Mouse (Mus musculus): ENCODE measurements around the gene Hps4. TPM values are rescaled to one million over a fixed set of nuclear protein-coding genes. Genes with fewer than 3 reads are reported as not detected.

The Hps4 gene
- polyA plus RNA-seq, 1 experiment: 43.5 TPM

- no peaks in the 10 kb centered on the region for H3K27me3 ChIP-seq (replicated peaks; ENCODE audit: control insufficient read depth, insufficient read depth, low read length)
- peaks cover 14% of the 10 kb centered on the region for H3K4me1 ChIP-seq (ENCODE audit: control insufficient read depth, insufficient read depth, low read length)
- TF ChIP-seq POLR2A (IDR thresholded peaks at IDR 0.05; ENCODE audit: low read depth, low read length) (no peak), CTCF (conservative IDR thresholded peaks at IDR 0.05; ENCODE audit: insufficient read depth, insufficient read length, low read depth, low read length) (no peak)
- no peaks in the 10 kb centered on the region for H3K36me3 ChIP-seq (ENCODE audit: control insufficient read depth, insufficient read depth, low read length)
- DNase-seq: peak; percentile 84
- H3K4me3 ChIP-seq (ENCODE audit: insufficient read depth, low read depth, low read length): no peak overlapping the region
- H3K27ac ChIP-seq (ENCODE audit: insufficient read depth, low read depth, low read length): peak overlapping the region; percentile 42
- WGBS: 73% methylated on average over 12 of the region's 12 CpGs
These were observed 44.5 kb upstream of the Hps4 start for GRCm38 (mm10) chr5:112298226-112298988.

- Histone ChIP-seq H3K4me3 (ENCODE audit: insufficient read depth, low read depth, low read length) (no peak overlapping the region), H3K27ac (ENCODE audit: insufficient read depth, low read depth, low read length) (no peak overlapping the region), H3K36me3 (ENCODE audit: control insufficient read depth, insufficient read depth, low read length) (no peaks in the 10 kb centered on the region), H3K27me3 (replicated peaks; ENCODE audit: control insufficient read depth, insufficient read depth, low read length) (no peaks in the 10 kb centered on the region), H3K4me1 (ENCODE audit: control insufficient read depth, insufficient read depth, low read length) (peaks cover 8% of the 10 kb centered on the region)
- TF ChIP-seq POLR2A (IDR thresholded peaks at IDR 0.05; ENCODE audit: low read depth, low read length) (no peak), CTCF (conservative IDR thresholded peaks at IDR 0.05; ENCODE audit: insufficient read depth, insufficient read length, low read depth, low read length) (no peak)
- DNase-seq: no peak
- 77% methylated on average over 4 of the region's 4 CpGs for WGBS
These were observed 43.5 kb upstream of the Hps4 start for GRCm38 (mm10) chr5:112299399-112299798.

- Histone ChIP-seq H3K4me1 (ENCODE audit: control insufficient read depth, insufficient read depth, low read length) (peaks cover 6% of the 10 kb centered on the region), H3K27me3 (replicated peaks; ENCODE audit: control insufficient read depth, insufficient read depth, low read length) (no peaks in the 10 kb centered on the region), H3K4me3 (ENCODE audit: insufficient read depth, low read depth, low read length) (no peak overlapping the region), H3K36me3 (ENCODE audit: control insufficient read depth, insufficient read depth, low read length) (no peaks in the 10 kb centered on the region), H3K27ac (ENCODE audit: insufficient read depth, low read depth, low read length) (no peak overlapping the region)
- no peak for DNase-seq
- TF ChIP-seq POLR2A (IDR thresholded peaks at IDR 0.05; ENCODE audit: low read depth, low read length): no peak
- no peak for TF ChIP-seq CTCF (conservative IDR thresholded peaks at IDR 0.05; ENCODE audit: insufficient read depth, insufficient read length, low read depth, low read length)
- 66% methylated on average over 2 of the region's 2 CpGs for WGBS
These were observed 42.8 kb upstream of the Hps4 start for GRCm38 (mm10) chr5:112300112-112300511.

DNA sequence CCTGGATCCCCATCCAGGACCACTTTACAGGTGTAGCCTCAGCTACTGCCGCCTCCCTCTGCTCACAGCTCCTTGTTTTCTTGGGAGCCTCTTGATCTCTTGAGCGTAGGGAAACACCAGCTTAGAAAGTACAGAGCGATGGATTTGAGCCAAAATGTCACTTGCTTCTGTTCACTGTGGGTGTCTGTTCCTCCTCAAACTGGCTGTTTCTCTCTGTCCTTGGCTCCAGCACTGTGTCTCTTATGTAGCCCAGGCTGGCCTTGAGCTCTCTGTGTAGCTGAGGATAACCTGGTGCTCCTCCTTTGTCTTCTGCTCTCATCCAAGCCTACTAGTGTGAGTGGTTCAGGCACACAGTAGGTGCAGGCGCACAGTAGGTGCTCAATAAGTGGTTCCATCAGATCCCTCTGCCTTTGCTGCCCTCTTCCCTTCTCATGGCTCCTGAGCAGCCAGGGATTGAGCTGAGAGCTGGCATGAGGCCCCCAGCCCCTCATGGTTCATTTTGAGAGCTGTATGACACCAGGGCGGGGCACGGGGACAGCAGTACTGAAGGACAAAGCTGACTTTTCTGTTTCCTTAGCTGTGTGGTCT is 42.1 kb upstream of the Hps4 start:
- Histone ChIP-seq H3K36me3 (ENCODE audit: control insufficient read depth, insufficient read depth, low read length) (no peaks in the 10 kb centered on the region), H3K27ac (ENCODE audit: insufficient read depth, low read depth, low read length) (no peak overlapping the region), H3K4me1 (ENCODE audit: control insufficient read depth, insufficient read depth, low read length) (peaks cover 6% of the 10 kb centered on the region), H3K27me3 (replicated peaks; ENCODE audit: control insufficient read depth, insufficient read depth, low read length) (no peaks in the 10 kb centered on the region), H3K4me3 (ENCODE audit: insufficient read depth, low read depth, low read length) (no peak overlapping the region)
- 86% methylated on average over 6 of the region's 6 CpGs for WGBS
- TF ChIP-seq CTCF (conservative IDR thresholded peaks at IDR 0.05; ENCODE audit: insufficient read depth, insufficient read length, low read depth, low read length) (no peak), POLR2A (IDR thresholded peaks at IDR 0.05; ENCODE audit: low read depth, low read length) (no peak)
- no peak for DNase-seq

DNA sequence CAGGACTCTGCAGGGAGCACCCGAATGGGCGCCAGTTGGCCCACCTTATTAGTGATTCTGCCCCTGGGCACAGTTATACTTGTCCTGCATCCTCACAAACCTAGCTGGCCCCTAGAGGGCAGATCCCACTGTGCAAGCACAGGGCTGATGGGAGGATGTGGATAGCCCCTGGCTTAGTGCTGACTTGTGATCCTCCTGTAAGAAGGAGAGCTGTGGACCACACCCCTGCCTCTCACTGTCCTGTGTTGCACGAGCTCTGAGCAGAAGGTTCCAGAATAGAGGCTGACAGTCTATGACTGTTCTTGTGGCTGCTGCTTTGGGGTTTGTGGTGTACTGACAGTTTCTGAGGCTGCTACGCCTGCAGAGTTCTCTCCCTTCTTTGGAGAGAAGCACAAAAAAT is 41.2 kb upstream of the Hps4 start:
- TF ChIP-seq CTCF (conservative IDR thresholded peaks at IDR 0.05; ENCODE audit: insufficient read depth, insufficient read length, low read depth, low read length): no peak
- TF ChIP-seq POLR2A (IDR thresholded peaks at IDR 0.05; ENCODE audit: low read depth, low read length): no peak
- WGBS: 84% methylated on average over 4 of the region's 4 CpGs
- H3K4me1 ChIP-seq (ENCODE audit: control insufficient read depth, insufficient read depth, low read length): peaks cover 6% of the 10 kb centered on the region
- H3K36me3 ChIP-seq (ENCODE audit: control insufficient read depth, insufficient read depth, low read length): no peaks in the 10 kb centered on the region
- H3K27me3 ChIP-seq (replicated peaks; ENCODE audit: control insufficient read depth, insufficient read depth, low read length): no peaks in the 10 kb centered on the region
- no peak overlapping the region for H3K4me3 ChIP-seq (ENCODE audit: insufficient read depth, low read depth, low read length)
- no peak overlapping the region for H3K27ac ChIP-seq (ENCODE audit: insufficient read depth, low read depth, low read length)
- DNase-seq: no peak

DNA sequence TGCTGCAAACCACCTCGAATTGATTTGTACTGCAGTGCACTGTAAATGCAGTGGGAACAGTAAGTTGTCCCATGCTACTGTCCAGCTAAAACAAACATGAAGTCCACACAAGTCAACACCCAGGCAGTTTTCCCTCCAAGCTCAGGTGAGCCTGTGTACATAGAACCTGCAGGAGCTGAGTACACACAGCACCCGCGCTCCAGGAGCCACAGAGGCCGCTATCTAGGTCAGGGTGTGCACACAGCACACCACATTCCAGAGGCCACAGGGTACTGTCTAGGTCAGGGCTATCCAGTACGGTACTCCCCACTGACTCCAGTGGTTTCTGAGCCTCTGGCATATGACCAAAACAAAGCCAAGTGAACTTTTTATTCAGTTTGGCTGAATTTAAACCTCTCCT is 40.6 kb upstream of the Hps4 start:
- DNase-seq: no peak
- 61% methylated on average over 5 of the region's 5 CpGs for WGBS

DNA sequence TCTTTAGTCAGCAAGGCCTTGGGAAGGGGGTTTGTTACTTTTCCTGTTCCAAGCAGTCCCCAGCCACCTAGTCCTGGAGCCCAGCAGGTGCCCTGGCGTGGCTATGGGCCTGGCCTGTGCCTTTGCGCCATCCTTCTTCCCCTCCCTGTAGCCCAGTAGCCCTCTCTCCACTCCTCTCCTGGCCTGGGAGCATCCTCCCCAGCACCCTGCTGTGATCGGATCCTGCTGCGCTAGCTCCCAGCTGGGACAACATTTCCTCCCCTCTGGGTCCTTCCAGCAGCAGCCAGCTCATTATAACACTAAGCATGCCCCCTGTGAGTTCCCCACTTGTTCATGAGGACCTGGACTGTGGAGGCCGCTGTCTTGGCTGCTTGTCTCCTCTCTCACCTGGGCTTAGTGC is 37.0 kb upstream of the Hps4 start:
- no peaks in the 10 kb centered on the region for H3K4me1 ChIP-seq (ENCODE audit: control insufficient read depth, insufficient read depth, low read length)
- 88% methylated on average over 5 of the region's 5 CpGs for WGBS
- DNase-seq: no peak
- no peak overlapping the region for H3K27ac ChIP-seq (ENCODE audit: insufficient read depth, low read depth, low read length)
- no peaks in the 10 kb centered on the region for H3K36me3 ChIP-seq (ENCODE audit: control insufficient read depth, insufficient read depth, low read length)
- no peak for TF ChIP-seq CTCF (conservative IDR thresholded peaks at IDR 0.05; ENCODE audit: insufficient read depth, insufficient read length, low read depth, low read length)
- TF ChIP-seq POLR2A (IDR thresholded peaks at IDR 0.05; ENCODE audit: low read depth, low read length): no peak
- H3K4me3 ChIP-seq (ENCODE audit: insufficient read depth, low read depth, low read length): no peak overlapping the region
- H3K27me3 ChIP-seq (replicated peaks; ENCODE audit: control insufficient read depth, insufficient read depth, low read length): no peaks in the 10 kb centered on the region

More for the DNA sequence above, 40.6 kb upstream of the Hps4 start:
- Histone ChIP-seq H3K4me1 (ENCODE audit: control insufficient read depth, insufficient read depth, low read length) (peaks cover 6% of the 10 kb centered on the region), H3K27me3 (replicated peaks; ENCODE audit: control insufficient read depth, insufficient read depth, low read length) (no peaks in the 10 kb centered on the region), H3K4me3 (ENCODE audit: insufficient read depth, low read depth, low read length) (no peak overlapping the region), H3K36me3 (ENCODE audit: control insufficient read depth, insufficient read depth, low read length) (no peaks in the 10 kb centered on the region), H3K27ac (ENCODE audit: insufficient read depth, low read depth, low read length) (no peak overlapping the region)
- TF ChIP-seq CTCF (conservative IDR thresholded peaks at IDR 0.05; ENCODE audit: insufficient read depth, insufficient read length, low read depth, low read length): no peak
- no peak for TF ChIP-seq POLR2A (IDR thresholded peaks at IDR 0.05; ENCODE audit: low read depth, low read length)

All from kidney, adult 2 months (tissue).